Mouse (Mus musculus) urinary bladder, postnatal 0 days (tissue): ENCODE data around the gene Klhdc8b. TPM values are rescaled to one million over a fixed set of nuclear protein-coding genes. Genes with fewer than 3 reads are reported as not detected.

Experiments used
- polyA plus RNA-seq: library from polyadenylated mRNA; unstranded; fragments of >200 nt; fragmentation: Nextera tagmentation; extraction: Ambion mirVana; gene quantifications from 2 replicates; pipeline ENCODE4 v1.2.1, GENCODE M21; 2015

The Klhdc8b gene
- 33.7 and 35.9 TPM in 2 replicates for polyA plus RNA-seq

GRCm38 (mm10) chr9:108461181-108461631, at the start of gene Klhdc8b:
Gene Klhdc8b (minus strand): TSS chr9:108461581.

GRCm38 (mm10) chr9:108507619-108508434, 46.4 kb upstream of the Klhdc8b start, which contains the start of gene Qars:
Gene Qars (plus strand): TSS chr9:108507706.

GRCm38 (mm10) chr9:108490559-108491285, 29.3 kb upstream of the Klhdc8b start, which contains the start of gene Usp19:
Gene Usp19 (plus strand): TSS chr9:108490602.

GRCm38 (mm10) chr9:108479721-108480351, 18.5 kb upstream of the Klhdc8b start, which contains the start of gene Lamb2:
Gene Lamb2 (plus strand): TSS chr9:108479736.

GRCm38 (mm10) chr9:108460319-108461178, 832 bp downstream of the Klhdc8b start, which contains the start of gene Ccdc71:
Gene Ccdc71 (plus strand): TSS chr9:108460527.

GRCm38 (mm10) chr9:108436182-108436581, 25.2 kb downstream of the Klhdc8b start, which contains the start of gene BC048562:
Gene BC048562 (plus strand): TSS chr9:108436482.

GRCm38 (mm10) chr9:108428384-108428783, 33.0 kb downstream of the Klhdc8b start, which contains the start of gene Ccdc36:
Gene Ccdc36 (minus strand): TSS chr9:108428484.

Other genes starting within 250 kb of the Klhdc8b start
- 81.3 and 103 TPM in 2 replicates for gene Dag1, start 197.6 kb downstream of the Klhdc8b start, polyA plus RNA-seq
- 37.6 and 38.5 TPM in 2 replicates for gene Nicn1, start 171.2 kb downstream of the Klhdc8b start, polyA plus RNA-seq
- gene Amt, start 164.7 kb downstream of the Klhdc8b start, polyA plus RNA-seq, result 14.0 and 15.7 TPM in 2 replicates
- gene Rhoa, start 155.5 kb downstream of the Klhdc8b start, polyA plus RNA-seq, result 420 and 517 TPM in 2 replicates
- gene Tcta, start 155.4 kb downstream of the Klhdc8b start, polyA plus RNA-seq, result 67.6 and 71.3 TPM in 2 replicates
- gene Gpx1, start 122.7 kb downstream of the Klhdc8b start, polyA plus RNA-seq, result 814 and 969 TPM in 2 replicates
- gene Usp4, start 113.7 kb downstream of the Klhdc8b start, polyA plus RNA-seq, result 58.2 and 60.8 TPM in 2 replicates
- 0.11 and 0.19 TPM in 2 replicates for gene 1700102P08Rik, start 68.8 kb downstream of the Klhdc8b start, polyA plus RNA-seq
- 0.29 and 0.34 TPM in 2 replicates for gene Ccdc36, start 33.1 kb downstream of the Klhdc8b start, polyA plus RNA-seq
- gene BC048562, start 25.1 kb downstream of the Klhdc8b start, polyA plus RNA-seq, result not detected in 2 replicates
- gene Ccdc71, start 1.1 kb downstream of the Klhdc8b start, polyA plus RNA-seq, result 34.8 and 36.1 TPM in 2 replicates
- 44.4 and 47.7 TPM in 2 replicates for gene Lamb2, start 18.2 kb upstream of the Klhdc8b start, polyA plus RNA-seq
- gene Usp19, start 29.0 kb upstream of the Klhdc8b start, polyA plus RNA-seq, result 32.0 and 32.9 TPM in 2 replicates
- gene Qars, start 46.1 kb upstream of the Klhdc8b start, polyA plus RNA-seq, result 67.1 and 72.1 TPM in 2 replicates
- 61.3 and 67.2 TPM in 2 replicates for gene Qrich1, start 55.2 kb upstream of the Klhdc8b start, polyA plus RNA-seq
- 69.2 and 70.6 TPM in 2 replicates for gene Impdh2, start 98.7 kb upstream of the Klhdc8b start, polyA plus RNA-seq
- gene Ndufaf3, start 105.9 kb upstream of the Klhdc8b start, polyA plus RNA-seq, result 36.5 and 41.8 TPM in 2 replicates
- 38.5 and 41.8 TPM in 2 replicates for gene Dalrd3, start 108.3 kb upstream of the Klhdc8b start, polyA plus RNA-seq
- gene Wdr6, start 117.2 kb upstream of the Klhdc8b start, polyA plus RNA-seq, result 29.2 and 32.3 TPM in 2 replicates
- 7.3 and 9.2 TPM in 2 replicates for gene P4htm, start 136.1 kb upstream of the Klhdc8b start, polyA plus RNA-seq
- gene Arih2, start 187.8 kb upstream of the Klhdc8b start, polyA plus RNA-seq, result 29.9 and 32.6 TPM in 2 replicates
- 41.8 and 42.2 TPM in 2 replicates for gene Slc25a20, start 200.5 kb upstream of the Klhdc8b start, polyA plus RNA-seq
- 21.9 and 24.5 TPM in 2 replicates for gene Prkar2a, start 227.7 kb upstream of the Klhdc8b start, polyA plus RNA-seq